In the genomic region with DNA sequence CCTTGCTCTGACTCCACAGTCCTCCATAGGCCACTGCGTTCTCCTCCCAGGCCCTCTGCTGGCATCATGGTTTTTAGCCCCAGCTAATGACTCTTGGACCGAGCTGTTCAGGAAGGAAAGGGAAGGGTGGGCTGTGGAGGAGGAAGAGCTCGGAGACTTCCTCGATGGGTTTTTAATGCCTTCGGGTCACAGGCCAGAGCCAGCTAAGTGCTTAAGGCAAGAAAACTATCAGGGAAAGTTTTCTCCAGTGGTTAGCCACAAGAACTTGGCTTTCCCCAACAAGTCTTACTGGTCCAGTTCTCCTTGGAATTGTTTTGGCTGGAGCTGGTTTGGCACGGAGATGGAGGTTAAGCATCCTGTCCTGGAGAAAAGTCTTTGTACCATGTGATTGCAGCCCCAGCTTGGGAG, we compare ENCODE assay signal across 13 mouse cellular contexts. TPM values are rescaled to one million over a fixed set of nuclear protein-coding genes. Genes with fewer than 3 reads are reported as not detected.
DNase-seq lines count a peak whose midpoint lies in the region; ATAC-seq and TF ChIP-seq lines count a peak whose summit lies in the region.
"Had no signal": no experiment of that assay in that cellular context is flagged by ENCODE, and none has a peak within 500 bp of the region (broad histone marks: within the 10 kb centered on the region; RNA-seq: fewer than 3 reads in every experiment).

No protein-coding gene starts in this region.

- ATAC-seq in hindbrain, postnatal 0 days = no peak

- H3K4me2 ChIP-seq in hindbrain, postnatal 0 days (ENCODE audit: low read depth, low read length) = no peak overlapping the region
- H3K4me2 ChIP-seq: hindbrain, embryonic 13.5 days had no signal

- no peaks in the 10 kb centered on the region for H3K4me1 ChIP-seq in hindbrain, postnatal 0 days (ENCODE audit: insufficient read depth, low read length)
- H3K4me1 ChIP-seq: hindbrain, embryonic 13.5 days had no signal

- no peak overlapping the region for H3K9ac ChIP-seq in hindbrain, postnatal 0 days (replicated peaks; ENCODE audit: low read length)
- H3K9ac ChIP-seq: hindbrain, embryonic 13.5 days had no signal

- no peaks in the 10 kb centered on the region for H3K9me3 ChIP-seq in hindbrain, postnatal 0 days (ENCODE audit: low read length)
- H3K9me3 ChIP-seq: forebrain, embryonic 10.5 days; hindbrain, embryonic 13.5 days had no signal

- 91% methylated on average over 6 of the region's 6 CpGs for WGBS in hindbrain, postnatal 0 days

- H3K27me3 ChIP-seq in hindbrain, postnatal 0 days (ENCODE audit: insufficient read depth, low read length) = no peaks in the 10 kb centered on the region
- H3K27me3 ChIP-seq: hindbrain, embryonic 13.5 days had no signal

- no peak overlapping the region for H3K27ac ChIP-seq in layer of hippocampus, adult 2 months
- H3K27ac ChIP-seq in hindbrain, postnatal 0 days = no peak overlapping the region
- H3K27ac ChIP-seq: forebrain, embryonic 10.5 days; hindbrain, embryonic 13.5 days; macrophage had no signal

- H3K36me3 ChIP-seq in hindbrain, postnatal 0 days (ENCODE audit: insufficient read depth, low read length) = peaks cover 17% of the 10 kb centered on the region; the same call in 1 of the 2 replicates

- no peak for DNase-seq in layer of hippocampus, adult 2 months (ENCODE audit: low spot score in 2 of 2)
- DNase-seq in layer of hippocampus, adult 8-10 months (ENCODE audit: low spot score in 2 of 2) = no peak
- peak; percentile 47 to 60 for DNase-seq in gastrocnemius, postnatal 36 days
- peak; percentile 66 for DNase-seq in kidney, adult 9 months
- peak; percentile 87 for DNase-seq in skeletal muscle tissue, adult 2 months (ENCODE audit: low read depth, low spot score)
- DNase-seq in thymus, postnatal 10 days (ENCODE audit: low spot score in 2 of 2) = no peak
- DNase-seq in hindbrain, postnatal 0 days (ENCODE audit: low spot score) = no peak
- DNase-seq: adrenal gland, postnatal 14 days; cerebellum, postnatal 14 days; thymus, adult 18-20 months had no signal

- TF ChIP-seq CTCF in layer of hippocampus, adult 2 months (conservative IDR thresholded peaks at IDR 0.05) = peak; percentile 30
- TF ChIP-seq CTCF in hindbrain, postnatal 0 days (IDR thresholded peaks at IDR 0.05; ENCODE audit: low read depth) = no peak

- intact Hi-C loops in gastrocnemius, postnatal 36 days (cut with DNase I) = no loop called here

- no peak overlapping the region for H3K4me3 ChIP-seq in layer of hippocampus, adult 2 months
- H3K4me3 ChIP-seq in hindbrain, postnatal 0 days (ENCODE audit: low read length) = no peak overlapping the region
- H3K4me3 ChIP-seq: forebrain, embryonic 10.5 days; hindbrain, embryonic 13.5 days had no signal

RNA-seq across cellular contexts. Expression of gene D630039A03Rik, which starts 55.9 kb away (rescaled TPM):
- total RNA-seq in layer of hippocampus, adult 2 months (2021) = under 1 TPM; 0.37 to 0.41 TPM
- under 1 TPM; 0.13 to 0.33 (median 0.20) TPM for total RNA-seq in layer of hippocampus, adult 8-10 months (2022)
- not detected for total RNA-seq in gastrocnemius, postnatal 36 days (2021)
- 0.50 and 0.52 TPM in 2 replicates for total RNA-seq in hindbrain, postnatal 0 days (2014; rRNA removed)
- polyA plus RNA-seq in hindbrain, postnatal 0 days (2015; fragmentation: Nextera tagmentation; extraction: Ambion mirVana) = 0.49 and 0.54 TPM in 2 replicates
- polyA plus RNA-seq: forebrain, embryonic 10.5 days; macrophage had no signal

Comparison
In these comparisons a context has a peak if more than half of its experiments do, and no peak if none do; other contexts are left out.
1. DNase-seq: peak in gastrocnemius, postnatal 36 days (2 of 2), kidney, adult 9 months (single experiment) and skeletal muscle tissue, adult 2 months (single experiment); none in layer of hippocampus, adult 2 months (0 of 2), layer of hippocampus, adult 8-10 months (0 of 2), thymus, postnatal 10 days (0 of 2) and hindbrain, postnatal 0 days (single experiment).